Mouse (Mus musculus) heart, adult 8-10 months (tissue): Measurements from ENCODE around the gene Fbxo28. TPM values are rescaled to one million over a fixed set of nuclear protein-coding genes. Genes with fewer than 3 reads are reported as not detected.

ENCODE experiments used
- DNase-seq: peaks from one replicate; pipeline ENCODE4 v3.0.0; 2022; ENCODE audit warnings: low spot score
- total RNA-seq, 4 experiments: library from RNA; stranded (reverse); gene quantifications; 2 replicates each; pipeline ENCODE4 v1.2.4; 2022

The Fbxo28 gene
- total RNA-seq: 10 to 100 TPM; 19.8 to 23.8 (median 21.8) TPM

DNA sequence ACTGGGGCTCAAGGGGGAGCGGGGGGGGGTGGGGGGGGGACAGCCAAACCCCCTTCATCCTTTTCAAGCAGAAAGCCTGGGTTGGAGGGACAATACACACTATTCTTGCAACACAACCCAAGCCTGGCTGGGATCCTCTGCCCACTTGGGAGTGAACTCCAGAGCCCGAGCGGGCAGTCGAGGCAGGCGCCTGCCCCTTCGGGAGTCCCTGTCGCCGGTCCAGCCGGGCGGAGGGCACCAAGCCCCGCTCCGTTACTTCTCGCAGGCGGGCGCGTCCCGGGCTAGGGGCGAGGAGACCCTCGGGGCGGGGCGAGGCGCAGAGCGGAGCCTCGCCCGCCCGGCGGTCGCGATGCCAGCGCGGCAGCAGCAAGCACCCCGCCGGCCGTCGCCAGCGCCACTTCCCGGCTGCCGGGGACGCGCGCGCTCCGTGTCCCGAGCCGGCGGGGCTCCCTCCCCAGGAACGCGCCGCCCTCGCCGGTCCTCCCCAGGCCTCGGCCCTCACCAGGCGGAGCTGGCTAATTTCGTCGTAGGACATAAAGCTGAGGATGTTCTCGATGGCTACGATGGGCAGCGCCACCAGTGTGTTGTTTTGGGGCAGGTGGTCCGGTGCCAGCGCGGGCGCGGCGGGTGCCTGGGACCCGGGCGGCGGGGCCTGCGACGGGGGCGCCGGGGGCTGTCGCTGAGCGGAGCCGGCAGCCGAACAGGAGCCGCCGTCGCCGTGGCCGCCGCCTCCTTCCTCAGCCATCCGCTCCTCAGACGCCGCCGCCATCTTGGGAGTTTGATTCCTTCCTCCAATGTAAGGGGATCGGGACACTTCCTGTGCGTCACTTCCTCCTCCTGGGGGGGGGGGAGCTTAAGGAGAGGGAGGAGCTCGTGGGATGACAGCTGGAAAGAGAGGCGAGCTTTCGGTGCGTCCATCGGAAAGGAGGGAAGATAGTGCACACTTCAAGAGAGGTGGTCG, at the start of gene Fbxo28:
Gene Fbxo28 (minus strand): TSS at position 809 of the 961 bp plus-strand sequence.
- DNase-seq: peak; percentile 89

DNA sequence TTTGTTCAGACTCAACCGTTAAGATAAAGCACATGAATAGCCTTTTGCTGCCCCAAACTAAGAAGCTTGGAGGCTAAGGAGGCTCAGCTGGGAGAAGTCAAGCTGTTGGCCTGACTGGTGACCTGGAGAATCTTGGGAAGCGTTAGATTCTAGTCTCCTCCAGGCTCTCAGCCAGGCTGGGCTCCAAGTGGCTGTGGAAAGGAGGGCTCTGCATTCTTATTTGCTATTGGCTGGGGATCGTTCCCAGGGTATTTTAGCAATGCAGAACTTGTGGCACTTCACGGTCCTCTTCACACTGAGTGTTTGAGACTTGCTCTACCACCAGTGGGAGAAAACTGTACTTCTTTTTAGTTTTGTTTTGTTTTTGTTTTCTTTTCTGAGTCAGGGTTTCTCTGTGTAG, 47.3 kb upstream of the Fbxo28 start:
- no peak for DNase-seq

DNA sequence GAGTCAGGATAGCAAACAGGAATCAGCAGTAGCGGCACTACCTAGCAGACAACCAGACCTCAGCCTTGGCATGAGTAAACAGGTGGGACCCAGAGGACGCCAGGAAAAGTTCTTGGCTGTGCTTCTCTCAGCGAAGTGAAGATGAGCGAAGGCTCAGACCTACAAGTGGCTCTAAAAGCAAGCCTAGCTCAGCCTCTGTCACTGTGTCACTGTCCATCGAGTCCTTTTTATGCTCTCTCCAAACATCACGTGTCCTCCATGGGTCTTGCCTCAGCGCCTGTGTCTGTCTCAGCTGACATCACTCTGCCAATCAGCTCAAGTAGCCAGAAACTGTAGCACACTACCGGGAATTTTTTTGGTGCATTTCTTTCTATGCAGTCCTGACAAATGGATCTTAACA, 45.0 kb upstream of the Fbxo28 start:
- DNase-seq: no peak

DNA sequence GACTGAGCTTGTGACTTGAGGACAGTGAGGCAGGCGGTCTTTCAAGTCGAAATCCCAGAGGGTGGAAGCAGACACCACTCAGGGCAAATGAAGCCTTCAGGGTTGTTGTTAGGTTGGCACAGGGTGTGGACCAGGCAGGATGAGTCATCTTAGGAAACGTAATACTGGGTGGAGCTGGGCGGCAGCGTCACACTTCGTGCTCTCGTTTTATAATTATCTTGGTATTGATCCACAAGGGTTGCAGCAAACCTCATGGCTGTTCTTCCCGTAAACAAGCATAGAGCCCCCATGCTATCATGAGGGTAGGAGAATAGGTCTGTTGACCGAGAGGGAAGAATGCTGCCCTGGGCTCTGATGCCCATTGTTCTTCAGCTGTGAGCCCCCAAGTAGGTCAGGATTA, 41.7 kb upstream of the Fbxo28 start:
- DNase-seq: no peak

DNA sequence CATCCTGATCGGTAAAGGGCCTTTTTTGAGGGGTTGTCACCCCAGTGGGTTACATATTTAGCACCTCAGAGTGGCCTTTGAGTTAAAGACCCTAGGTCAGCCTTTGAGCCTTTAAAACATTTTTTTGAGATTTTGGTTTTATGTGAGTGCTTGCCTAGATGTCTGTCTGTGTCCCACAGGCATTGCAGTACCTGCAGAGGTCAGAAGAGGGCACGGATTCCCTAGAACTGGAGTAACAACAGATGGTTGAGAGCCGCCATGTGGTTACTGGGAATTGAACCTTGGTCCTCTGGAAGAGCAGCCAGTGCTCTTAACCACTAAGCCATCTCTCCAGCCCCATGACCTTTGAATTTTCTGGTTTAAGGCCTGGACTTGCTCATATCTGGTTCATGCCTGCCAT, 39.9 kb upstream of the Fbxo28 start:
- no peak for DNase-seq

DNA sequence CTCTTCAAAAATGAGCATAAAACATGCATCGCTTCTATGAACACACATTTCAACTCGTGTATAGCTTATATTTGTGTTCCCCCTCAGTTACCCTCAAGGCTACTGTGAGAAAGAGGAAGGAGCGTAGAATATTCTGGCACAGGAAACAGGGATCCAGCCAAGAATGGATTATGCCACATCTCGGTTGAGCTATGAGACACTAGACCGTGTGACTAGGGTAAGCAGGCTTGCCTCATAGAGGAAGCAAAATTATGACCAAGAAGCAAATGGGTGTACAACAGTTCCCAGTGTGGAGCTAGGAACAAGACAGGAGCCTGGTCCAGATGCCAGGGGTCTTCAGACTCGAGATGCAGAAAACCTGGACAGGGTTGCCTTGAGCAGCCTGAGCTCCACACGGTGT, 39.3 kb upstream of the Fbxo28 start:
- DNase-seq: no peak

DNA sequence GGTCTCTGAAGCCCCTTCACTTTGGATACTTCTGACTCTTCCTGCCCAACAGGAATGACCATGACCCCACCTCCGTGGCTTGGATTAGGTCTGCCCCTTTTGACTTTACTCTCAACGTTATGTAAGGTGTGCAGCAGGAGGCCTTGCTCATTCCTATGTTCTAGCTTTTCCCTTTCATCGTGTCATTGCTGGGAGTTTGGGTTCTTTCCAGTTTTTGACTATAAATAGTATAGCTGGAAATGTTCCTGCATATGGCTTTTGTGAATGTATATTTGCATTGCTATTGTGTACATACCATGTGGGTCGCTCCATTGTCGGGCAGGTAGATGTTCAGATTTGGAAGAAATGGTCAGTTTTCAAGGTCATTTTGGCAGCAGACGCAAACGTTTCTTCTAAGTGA, 37.4 kb upstream of the Fbxo28 start:
- no peak for DNase-seq

DNA sequence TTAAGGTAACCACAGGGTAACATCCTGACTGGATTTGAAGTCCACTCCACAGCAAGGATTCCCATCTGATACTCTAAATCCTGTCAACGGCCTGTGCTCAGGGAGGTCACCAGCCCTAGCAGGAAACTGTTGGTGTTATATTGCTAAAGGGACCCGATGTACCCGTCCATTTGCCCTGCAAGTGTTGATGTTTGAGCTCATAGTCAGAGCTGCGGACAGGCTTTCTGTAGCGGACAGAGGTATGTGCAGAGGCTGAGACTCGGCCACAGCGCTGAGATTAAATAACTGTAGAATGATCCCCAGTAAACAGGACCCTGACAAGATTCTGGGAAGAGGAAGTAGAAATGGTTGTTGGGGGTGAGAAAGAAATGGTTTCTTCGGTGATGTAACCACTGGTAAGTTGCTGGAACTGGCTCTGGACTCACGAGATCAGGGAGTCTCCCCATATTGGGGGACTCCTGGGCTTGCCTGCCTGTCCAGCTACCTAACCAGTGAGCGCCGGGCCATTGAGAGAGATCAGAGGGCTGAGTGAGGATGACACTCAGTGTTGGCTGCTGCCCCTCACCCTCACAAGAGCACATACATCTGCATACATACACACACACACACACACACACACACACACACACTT, 36.9 kb upstream of the Fbxo28 start:
- DNase-seq: no peak

DNA sequence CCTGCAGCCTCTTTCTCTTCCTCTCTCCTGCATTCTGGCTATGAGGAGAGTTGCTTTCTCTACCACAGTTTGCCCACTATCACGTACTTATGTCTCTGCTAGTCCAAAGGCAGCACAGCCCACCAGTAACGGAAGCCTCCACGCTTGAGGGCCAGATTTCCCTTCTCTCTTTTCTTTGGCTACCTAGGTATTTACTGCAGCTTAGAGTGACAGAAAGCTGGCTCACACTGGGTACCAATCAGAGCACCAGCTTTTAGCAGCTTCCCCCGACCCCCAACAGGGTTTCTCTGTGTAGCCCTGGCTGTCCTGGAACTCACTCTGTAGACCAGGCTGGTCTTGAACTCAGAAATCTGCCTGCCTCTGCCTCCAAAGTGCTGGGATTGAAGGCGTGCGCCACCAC, 36.1 kb upstream of the Fbxo28 start:
- DNase-seq: no peak

DNA sequence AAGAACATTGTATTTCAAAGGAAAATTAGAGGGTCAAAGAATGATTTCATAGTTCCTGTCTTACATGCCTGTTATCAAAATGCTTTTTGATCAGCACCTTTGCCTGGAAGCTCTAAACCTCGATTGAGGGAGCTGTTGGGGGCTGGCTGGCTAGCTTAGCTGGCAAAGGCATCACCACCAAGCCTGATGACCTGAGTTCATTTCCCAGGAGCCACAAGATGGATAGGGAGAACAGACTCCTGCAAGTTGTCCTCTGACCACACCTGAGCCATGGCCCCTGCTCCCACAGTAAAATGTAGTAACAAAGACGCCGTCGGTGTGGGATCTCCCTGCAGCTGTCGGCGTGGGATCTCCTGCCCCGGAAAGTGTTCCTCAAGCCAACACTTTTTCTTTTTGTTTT, 35.4 kb upstream of the Fbxo28 start:
- DNase-seq: no peak

DNA sequence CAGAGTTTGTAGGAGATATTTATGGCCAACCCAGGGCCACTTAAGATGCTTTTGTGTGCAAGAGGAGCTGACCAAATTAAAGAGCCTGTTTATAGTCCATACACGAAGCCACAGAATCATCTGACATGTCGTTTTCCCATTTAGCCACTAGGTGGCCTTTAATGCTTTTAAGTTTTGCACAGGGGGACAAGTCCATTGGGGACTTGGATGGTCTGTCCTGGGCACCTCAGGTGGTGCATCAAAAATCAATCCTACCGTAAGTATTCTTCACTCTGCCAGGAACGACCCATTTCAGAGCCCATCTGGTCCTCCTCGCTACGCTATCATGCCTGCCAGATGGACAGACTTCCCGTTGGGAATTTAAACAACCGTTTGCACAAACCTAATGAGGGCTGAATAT, 34.8 kb upstream of the Fbxo28 start:
- peak; percentile 32 for DNase-seq

DNA sequence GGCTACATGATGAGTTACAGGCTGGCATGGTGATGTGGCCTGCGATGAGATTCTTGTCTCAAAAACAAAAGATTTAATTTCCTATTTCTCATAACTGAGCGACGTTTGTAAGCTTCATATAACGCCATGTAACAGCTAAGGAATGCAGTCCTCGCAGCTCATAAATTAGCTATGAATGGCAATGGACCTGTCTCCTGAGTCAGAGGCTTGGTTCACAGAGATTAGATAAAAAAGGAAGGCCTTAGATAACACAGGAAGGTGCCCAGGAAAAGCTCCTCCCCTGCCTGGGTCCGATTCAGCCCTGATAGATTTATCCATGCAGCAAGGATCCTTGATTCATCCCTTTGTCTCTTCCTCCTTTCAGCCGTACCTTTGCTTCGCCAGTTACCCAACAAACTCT, 30.5 kb upstream of the Fbxo28 start:
- DNase-seq: no peak

DNA sequence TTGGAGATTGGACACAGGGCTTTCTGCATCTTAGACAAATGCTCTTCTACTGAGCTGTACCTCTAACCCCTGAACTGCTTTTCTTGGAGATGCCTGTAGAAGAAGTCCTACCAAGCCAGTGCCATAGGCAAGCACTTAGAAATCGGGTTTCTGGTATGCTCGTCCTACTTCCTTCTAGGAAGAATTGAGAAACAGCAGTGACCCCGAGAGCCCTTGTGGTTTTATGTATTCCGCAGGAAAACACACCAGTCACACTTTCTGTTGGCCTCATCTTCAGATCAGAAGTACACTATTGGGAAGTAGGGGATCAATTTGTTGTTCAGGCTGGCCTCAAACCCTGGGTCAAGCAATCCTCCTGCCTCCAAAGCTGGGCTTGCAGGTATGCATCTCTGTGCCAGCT, 28.0 kb upstream of the Fbxo28 start:
- no peak for DNase-seq

DNA sequence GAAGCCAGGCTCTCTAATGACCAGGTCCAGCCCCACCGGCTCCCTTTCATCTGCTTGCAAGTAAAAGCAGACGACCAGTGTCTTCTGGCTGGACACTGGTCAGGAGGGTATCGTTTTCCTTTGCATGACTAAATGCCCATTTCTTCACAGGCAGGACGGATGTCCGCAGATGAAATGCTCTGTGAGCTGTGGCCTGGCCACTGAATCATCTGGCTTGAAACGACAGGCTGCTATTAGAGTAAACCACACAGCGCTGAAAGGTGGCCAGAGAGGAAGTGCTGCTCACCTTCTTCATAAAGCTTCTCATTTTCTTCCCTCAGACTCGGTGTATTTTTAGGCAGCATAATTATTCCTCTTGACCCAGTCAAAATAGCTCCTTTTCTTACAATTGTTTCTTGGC, 27.4 kb upstream of the Fbxo28 start:
- no peak for DNase-seq

DNA sequence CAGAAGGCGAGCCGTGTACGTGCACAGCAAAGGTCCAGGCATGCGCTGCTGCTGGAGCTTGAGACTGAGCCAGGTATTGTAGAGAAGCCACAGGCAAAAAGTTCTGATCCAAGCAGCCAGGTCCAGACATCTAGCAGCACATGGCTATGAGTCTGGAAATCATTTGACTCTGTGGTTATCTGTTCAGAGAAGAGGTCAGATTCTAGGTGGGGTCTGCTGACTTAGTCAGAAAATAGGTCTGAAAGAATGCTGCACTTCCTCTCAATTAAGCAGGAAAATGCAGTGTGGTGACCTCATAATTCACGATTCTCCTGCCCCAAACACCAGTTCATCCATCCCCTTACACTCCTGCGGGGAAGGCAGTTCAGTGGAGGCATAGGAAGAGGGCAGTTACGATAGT, 26.9 kb upstream of the Fbxo28 start:
- no peak for DNase-seq

DNA sequence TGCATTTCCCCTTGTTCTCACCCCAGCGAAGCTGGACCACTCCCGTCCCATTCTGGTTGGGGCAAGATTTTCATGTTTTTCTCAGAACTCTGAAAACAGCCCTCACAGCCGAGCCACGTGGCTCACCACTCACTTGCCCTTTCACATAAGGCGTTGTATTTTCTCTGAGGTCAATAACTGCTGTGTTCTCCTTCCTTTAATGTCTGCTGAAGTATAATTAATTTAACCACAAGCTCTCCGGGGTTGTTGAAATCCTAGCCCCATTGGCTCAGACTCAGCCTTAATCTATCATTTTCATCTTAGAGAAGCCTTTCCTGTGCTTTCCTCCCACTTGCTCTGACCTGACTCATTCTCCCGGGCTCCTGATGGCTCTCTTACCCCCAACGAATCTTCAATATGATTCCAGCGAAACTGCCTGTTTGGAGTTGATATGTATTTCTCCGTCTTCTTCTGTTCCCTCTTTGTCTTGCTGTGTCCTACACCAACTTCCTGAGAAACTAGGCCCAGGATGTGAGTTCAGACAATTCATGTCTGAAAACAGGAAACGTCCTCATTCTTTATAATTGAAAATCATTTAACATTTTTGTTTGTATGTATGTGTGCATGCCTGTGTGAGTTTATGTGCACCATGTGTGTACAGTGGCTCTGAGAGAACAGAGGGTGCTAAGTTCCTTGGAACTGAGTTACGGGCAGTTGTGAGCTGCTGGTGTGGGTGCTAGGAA, 22.4 kb upstream of the Fbxo28 start:
- DNase-seq: no peak

DNA sequence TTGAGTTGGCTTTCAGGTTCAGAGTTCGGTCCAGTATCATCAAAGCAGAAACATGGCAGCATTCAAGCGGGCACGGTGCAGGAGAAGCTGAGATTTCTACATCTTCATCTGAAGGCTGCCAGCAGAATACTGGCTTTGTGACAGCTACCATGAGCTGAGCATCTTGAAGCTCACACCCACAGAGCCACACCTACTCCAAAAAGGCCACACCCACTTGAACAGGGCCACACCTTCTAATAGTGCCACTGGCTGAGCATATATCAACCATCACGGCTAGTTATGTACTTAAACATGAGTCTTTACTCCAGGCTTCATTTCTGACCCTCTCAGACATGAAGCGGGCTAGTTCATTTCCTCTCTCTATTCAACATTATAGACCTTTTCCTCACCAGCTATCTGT, 21.3 kb upstream of the Fbxo28 start:
- DNase-seq: no peak

DNA sequence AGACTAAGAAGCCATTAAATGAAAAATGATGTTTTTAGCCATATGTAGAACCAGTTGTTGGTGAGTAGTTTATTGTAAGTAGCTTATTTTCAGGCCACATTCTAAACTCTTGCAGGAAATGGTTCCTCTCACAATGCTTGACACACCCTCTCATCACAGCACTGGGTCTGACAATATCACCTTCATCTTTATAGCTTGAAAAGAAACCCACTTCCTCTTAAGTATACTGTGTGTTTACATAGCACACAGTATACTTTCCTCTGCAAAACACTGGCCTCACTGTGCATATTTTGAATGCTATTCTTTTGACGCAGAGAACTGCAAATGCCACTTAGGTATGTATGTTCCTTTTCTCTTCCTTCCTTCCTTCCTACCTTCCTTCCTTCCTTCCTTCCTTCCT, 16.7 kb upstream of the Fbxo28 start:
- DNase-seq: no peak

DNA sequence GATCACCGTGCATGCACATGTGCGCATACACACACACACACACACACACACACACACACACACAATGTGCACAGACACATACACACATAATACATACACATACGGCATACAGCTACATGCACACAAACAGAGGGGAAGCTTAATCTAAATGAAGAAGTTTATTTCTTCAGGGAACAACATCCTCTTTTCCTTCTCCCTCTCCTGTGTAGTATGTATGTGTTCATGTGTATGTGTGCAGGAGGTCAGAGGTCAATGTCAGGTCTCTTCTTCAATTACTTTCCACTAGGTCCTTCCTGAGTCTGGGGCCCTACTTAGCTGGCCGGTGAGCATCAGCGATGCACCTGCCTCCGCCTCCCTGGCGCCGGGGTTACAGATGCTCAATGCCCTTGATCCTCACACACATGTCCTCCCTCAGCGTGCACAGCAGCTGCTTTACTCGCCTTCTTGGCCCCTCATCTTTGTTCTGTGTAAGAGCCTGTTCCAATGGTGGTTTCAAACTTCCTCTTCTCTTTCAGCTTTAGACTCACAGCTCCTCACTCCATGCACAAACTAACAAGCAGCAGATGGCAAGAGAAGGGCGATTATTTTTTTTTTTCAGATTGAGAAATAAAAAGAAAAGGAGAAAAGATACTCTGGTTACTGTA, 13.2 kb upstream of the Fbxo28 start:
- DNase-seq: no peak

DNA sequence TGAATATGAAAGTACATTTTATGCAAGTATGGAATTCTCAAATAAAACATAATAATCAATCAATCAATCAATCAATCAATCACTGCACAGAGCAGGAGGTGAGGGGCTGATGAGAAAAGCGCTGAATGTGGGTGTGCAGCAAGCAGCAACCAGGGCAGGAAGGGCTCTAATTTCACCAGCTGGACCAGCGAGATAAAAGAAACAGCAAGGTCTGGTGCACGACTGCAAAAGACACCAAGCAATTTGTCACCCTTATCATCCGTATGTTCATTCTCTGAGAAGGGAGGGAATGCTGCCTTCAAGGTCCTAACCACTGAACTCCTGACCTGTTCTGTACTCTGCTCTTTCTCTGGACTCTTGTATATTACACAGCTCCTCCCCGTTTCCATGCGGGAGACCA, 8.1 kb upstream of the Fbxo28 start:
- DNase-seq: no peak

DNA sequence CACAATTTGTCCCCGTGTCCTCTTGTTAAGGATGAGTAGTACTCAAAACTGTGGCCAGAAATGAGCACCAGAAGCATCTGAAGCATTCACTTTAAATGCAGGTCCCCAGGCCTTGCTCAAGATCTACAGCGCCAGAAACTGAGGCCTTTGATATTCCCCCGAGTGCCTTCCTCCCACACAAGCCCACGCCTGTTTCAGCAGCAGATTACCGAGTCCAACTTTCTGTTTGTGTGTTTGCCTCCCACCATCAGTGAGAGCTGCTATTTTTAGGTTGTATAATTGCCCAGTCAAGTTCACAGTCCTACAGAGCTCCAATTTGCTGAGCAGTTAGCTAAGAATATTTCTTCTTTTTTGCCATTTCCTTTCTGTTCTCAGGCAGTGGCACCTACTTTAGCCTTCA, 5.1 kb upstream of the Fbxo28 start:
- DNase-seq: no peak

DNA sequence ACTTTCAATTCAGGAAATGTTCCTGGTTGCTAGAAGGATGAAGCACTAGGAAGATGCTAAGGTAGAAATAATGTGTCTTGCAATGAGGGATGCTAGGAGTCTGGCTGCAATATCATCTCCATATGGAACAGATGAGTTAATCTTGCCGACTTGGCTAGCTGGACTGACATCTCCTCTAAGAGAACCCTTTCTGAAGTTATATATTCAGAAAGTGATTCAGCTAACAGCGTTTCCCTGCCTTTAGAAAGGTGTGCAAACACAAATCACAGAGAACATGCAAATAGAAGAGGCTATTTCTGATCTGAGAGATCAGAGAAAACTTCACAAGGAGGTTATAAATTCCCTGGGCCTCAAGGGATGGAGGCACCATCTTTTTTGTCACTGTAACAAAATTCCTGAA, 4.4 kb upstream of the Fbxo28 start:
- no peak for DNase-seq
